Mouse (Mus musculus) kidney, adult 2 months (tissue): ENCODE results near the gene Sgcd.

Source experiments
- CTCF ChIP-seq: fragments of 200-500 bp; conservative IDR thresholded peaks from 2 replicates; pipeline ENCODE4 v1.5.1; 2011; ENCODE audit warnings: low read depth, mild to moderate bottlenecking, control low read depth, low read length, moderate library complexity, mixed read lengths; ENCODE audit not compliant: insufficient read depth, insufficient read length
- POLR2A ChIP-seq: fragments of 200-500 bp; IDR thresholded peaks from one replicate; pipeline ENCODE4 v1.6.1; 2011; ENCODE audit warnings: low read depth, low read length, control low read depth

DNA sequence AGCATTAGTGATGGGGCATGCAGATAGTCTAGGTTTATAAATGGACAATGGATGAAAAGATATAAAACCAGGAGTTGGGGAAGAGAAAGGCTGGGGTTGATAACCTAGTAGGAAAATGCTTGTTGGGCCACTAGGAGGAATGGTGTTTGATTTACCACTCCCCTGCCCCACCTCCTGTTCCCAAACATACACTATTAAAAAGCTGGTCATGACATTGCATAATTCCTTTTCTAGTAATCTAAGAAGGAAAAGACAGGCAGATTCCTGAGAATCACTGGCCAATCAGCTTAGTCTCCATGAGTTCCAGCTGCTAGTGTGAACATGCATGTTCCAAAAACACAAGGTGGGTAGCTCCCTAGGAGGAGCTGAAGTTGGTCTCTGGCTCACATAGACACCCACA is 683.2 kb downstream of the Sgcd start:
- no peak for TF ChIP-seq CTCF
- no peak for TF ChIP-seq POLR2A
